Comparison of ENCODE assay signal across 8 mouse cellular contexts in genomic region chr11:110450091-110450757, GRCm38 (mm10). TPM values are rescaled to one million over a fixed set of nuclear protein-coding genes. Genes with fewer than 3 reads are reported as not detected.
DNase-seq lines count a peak whose midpoint lies in the region; ATAC-seq and TF ChIP-seq lines count a peak whose summit lies in the region.

No protein-coding gene starts in this region.

- no peak for TF ChIP-seq CTCF in forebrain, postnatal 0 days (IDR thresholded peaks at IDR 0.05; ENCODE audit: low read depth)

- H3K4me3 ChIP-seq in forebrain, postnatal 0 days (ENCODE audit: low read depth, low read length), result no peak overlapping the region
- H3K4me3 ChIP-seq in liver, embryonic 11.5 days (ENCODE audit: low read depth, low read length), result no peak overlapping the region

- no peaks in the 10 kb centered on the region for H3K36me3 ChIP-seq in forebrain, postnatal 0 days (ENCODE audit: insufficient read depth)
- H3K36me3 ChIP-seq in liver, embryonic 11.5 days (ENCODE audit: control insufficient read depth, insufficient read depth, low read length), result no peaks in the 10 kb centered on the region

- DNase-seq in cerebellum, postnatal 10 days, result peak; percentile 34 to 43
- no peak for DNase-seq in cerebellum, adult 18-20 months
- DNase-seq in 3T3-L1 (ENCODE audit: low read depth, low spot score), result peak; percentile 88
- peak; percentile 32 for DNase-seq in forebrain, postnatal 0 days
- peak; percentile 14 for DNase-seq in induced T-regulatory cell, adult 2 months (ENCODE audit: low read depth)
- DNase-seq in testis, postnatal 10 days (ENCODE audit: low spot score), result no peak
- DNase-seq in urinary bladder, adult 2 months (ENCODE audit: low spot score), result no peak
- no peak for DNase-seq in liver, embryonic 11.5 days (ENCODE audit: low spot score)

- H3K27ac ChIP-seq in forebrain, postnatal 0 days (ENCODE audit: low read depth, low read length), result no peak overlapping the region
- H3K27ac ChIP-seq in liver, embryonic 11.5 days (ENCODE audit: low read depth, low read length), result no peak overlapping the region

- H3K9me3 ChIP-seq in forebrain, postnatal 0 days (ENCODE audit: low read length), result no peaks in the 10 kb centered on the region
- no peaks in the 10 kb centered on the region for H3K9me3 ChIP-seq in liver, embryonic 11.5 days (ENCODE audit: control insufficient read depth, low read length)

- ATAC-seq in forebrain, postnatal 0 days, result no peak
- no peak for ATAC-seq in liver, embryonic 11.5 days (replicated peaks; ENCODE audit: low FRiP score)

- no peaks in the 10 kb centered on the region for H3K27me3 ChIP-seq in forebrain, postnatal 0 days (ENCODE audit: insufficient read depth, low read length)
- no peaks in the 10 kb centered on the region for H3K27me3 ChIP-seq in liver, embryonic 11.5 days (replicated peaks; ENCODE audit: control insufficient read depth, insufficient read depth, low read length)

- 49% methylated on average over 15 of the region's 15 CpGs for WGBS in forebrain, postnatal 0 days
- 70% methylated on average over 15 of the region's 15 CpGs for WGBS in liver, embryonic 11.5 days

- H3K4me1 ChIP-seq in forebrain, postnatal 0 days (ENCODE audit: insufficient read depth), result peaks cover 8% of the 10 kb centered on the region; the same call in 1 of the 2 replicates
- peaks cover 32% of the 10 kb centered on the region for H3K4me1 ChIP-seq in liver, embryonic 11.5 days (replicated peaks; ENCODE audit: control insufficient read depth, insufficient read depth, low read length)

- H3K4me2 ChIP-seq in forebrain, postnatal 0 days (ENCODE audit: low read depth), result no peak overlapping the region
- no peak overlapping the region for H3K4me2 ChIP-seq in liver, embryonic 11.5 days

- H3K9ac ChIP-seq in forebrain, postnatal 0 days, result no peak overlapping the region
- no peak overlapping the region for H3K9ac ChIP-seq in liver, embryonic 11.5 days (ENCODE audit: low read depth, low read length)

RNA-seq across cellular contexts. Expression of gene Map2k6, which starts 51.3 kb away (rescaled TPM):
- 25.5 and 25.9 TPM in 2 replicates for total RNA-seq in forebrain, postnatal 0 days (2014; rRNA removed)
- polyA plus RNA-seq in forebrain, postnatal 0 days (2015; fragmentation: Nextera tagmentation; extraction: Ambion mirVana), result 19.2 and 21.3 TPM in 2 replicates
- 8.4 and 9.0 TPM in 2 replicates for polyA plus RNA-seq in urinary bladder, adult 2 months (2012; rRNA removed)
- polyA plus RNA-seq in liver, embryonic 11.5 days (2014; fragmentation: Nextera tagmentation; extraction: Ambion mirVana), result 14.8 and 15.0 TPM in 2 replicates

Comparison
In these comparisons a context has a peak if more than half of its experiments do, and no peak if none do; other contexts are left out.
1. DNase-seq: peak in cerebellum, postnatal 10 days (2 of 2), 3T3-L1 (single experiment), forebrain, postnatal 0 days (single experiment) and induced T-regulatory cell, adult 2 months (single experiment); none in cerebellum, adult 18-20 months (0 of 2), testis, postnatal 10 days (single experiment), urinary bladder, adult 2 months (single experiment) and liver, embryonic 11.5 days (single experiment).